Mouse (Mus musculus) 416B (cell line): Measurements from ENCODE around the gene A26c2.

Experiments
- DNase-seq: peaks from one replicate; pipeline ENCODE4 v3.0.0; 2011; ENCODE audit warnings: low read depth

A26c2 gene

DNA sequence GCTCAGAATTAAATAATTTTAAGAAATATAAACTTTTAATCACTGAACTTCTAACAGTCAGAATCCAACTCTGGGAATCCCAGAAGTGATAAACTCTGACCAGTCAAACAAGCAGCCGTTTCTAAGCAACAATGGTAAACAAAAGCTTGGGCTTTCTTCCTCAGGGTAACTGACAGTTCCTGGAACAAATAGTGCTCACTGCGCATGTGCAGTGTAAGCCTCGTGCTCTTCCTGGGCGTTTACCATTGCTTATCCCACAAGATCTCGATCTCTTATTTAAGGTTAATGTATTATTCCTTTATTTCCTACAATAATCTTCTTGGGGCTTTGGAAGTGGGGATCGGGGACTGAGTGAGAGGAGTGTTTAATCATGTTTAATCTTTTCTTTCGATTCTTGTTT is at the start of gene A26c2:
TSS of gene A26c2 (minus strand) at position 101 of the 400 bp plus-strand sequence.
- DNase-seq: no peak

DNA sequence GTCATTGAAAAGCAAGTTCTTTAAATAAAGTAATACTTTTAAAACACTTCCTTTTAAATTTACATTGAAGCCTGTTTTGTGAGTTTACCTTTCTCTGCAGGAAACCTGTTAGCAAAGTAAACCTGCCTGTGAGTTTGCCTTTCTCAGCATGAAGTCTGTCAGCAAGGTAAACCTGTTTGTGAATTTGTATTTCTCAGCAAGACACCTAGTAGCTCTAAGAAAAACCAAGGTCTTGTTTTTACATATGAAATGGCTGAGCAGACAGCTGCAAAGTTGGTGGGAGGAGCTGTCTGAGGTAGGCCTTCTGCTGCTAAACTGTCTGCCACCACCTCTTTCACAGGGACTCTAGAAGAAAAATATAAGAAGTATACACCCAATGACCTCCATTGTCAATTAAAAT is 28.0 kb upstream of the A26c2 start:
- DNase-seq: no peak
